Mouse (Mus musculus) yolk sac, embryonic 10.5 days (tissue): ENCODE results near the gene Klhdc8a.

ENCODE experiments used
- DNase-seq: peaks from one replicate; pipeline ENCODE4 v3.0.0-alpha.2; 2017; ENCODE audit warnings: low spot score

The Klhdc8a gene

GRCm38 (mm10) chr1:132317894-132318863 is 19.8 kb downstream of the Klhdc8a start:
- DNase-seq = peak; percentile 71

GRCm38 (mm10) chr1:132319242-132319641 is 20.8 kb downstream of the Klhdc8a start:
- DNase-seq = no peak

GRCm38 (mm10) chr1:132321821-132322580 is 23.6 kb downstream of the Klhdc8a start:
- DNase-seq = no peak

- DNase-seq = peak; percentile 48
Measured at GRCm38 (mm10) chr1:132322711-132323542, 24.5 kb downstream of the Klhdc8a start.

DNA sequence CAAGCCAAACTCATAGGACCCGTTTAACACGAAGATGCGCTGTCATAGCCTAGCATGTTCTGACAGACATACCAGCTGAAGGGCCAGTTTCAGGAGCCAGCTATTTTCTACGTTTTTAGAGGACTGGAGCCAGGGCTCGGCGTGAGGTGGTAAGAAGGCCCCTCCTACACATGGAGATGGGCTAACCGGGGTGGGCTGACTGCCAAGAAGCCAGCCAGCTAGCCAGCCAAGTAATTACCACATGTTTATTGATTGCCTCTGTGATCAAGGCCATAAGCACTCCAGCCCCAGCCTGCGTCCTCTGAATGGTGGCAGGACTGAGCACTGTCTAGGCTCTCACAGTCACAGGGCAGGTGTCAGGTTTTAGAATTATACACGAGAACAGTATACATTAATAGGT is 28.4 kb downstream of the Klhdc8a start:
- no peak for DNase-seq

DNA sequence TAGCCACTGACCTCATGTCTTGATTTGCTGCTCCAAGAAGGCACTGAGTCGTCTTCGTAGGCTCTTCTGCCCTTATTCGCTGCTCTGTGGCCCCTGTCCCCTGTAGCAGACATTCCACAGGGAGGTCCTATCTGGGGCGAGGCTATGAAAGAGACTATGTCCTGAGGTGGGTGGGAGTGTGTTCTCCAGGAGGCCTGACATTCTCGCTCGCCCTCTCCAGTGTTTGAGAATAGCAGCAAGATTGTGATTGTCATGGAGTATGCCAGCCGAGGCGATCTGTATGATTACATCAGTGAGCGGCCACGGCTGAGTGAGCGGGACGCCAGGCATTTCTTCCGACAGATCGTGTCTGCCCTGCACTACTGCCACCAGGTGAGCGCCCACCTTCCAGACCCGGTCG is 29.1 kb downstream of the Klhdc8a start:
- DNase-seq = no peak

DNA sequence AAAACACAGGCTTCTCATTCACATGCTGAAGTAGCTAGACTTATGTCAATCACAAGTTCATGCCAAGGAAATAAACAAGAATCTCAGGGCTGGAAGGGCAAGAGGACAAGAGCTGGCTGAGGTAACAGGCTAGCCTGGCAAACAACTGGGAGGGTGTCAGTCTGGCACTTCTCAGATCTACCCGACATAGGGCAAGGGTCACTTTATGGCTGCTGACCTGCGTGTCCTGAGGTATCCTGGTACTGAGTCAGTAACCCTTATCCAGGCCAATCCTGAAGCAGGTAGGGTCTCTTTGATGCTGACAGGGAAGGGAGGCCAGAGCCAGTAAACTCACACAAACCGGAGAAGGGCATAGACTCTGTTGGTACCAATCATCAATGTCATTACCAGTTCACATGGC is 30.1 kb downstream of the Klhdc8a start:
- no peak for DNase-seq

DNA sequence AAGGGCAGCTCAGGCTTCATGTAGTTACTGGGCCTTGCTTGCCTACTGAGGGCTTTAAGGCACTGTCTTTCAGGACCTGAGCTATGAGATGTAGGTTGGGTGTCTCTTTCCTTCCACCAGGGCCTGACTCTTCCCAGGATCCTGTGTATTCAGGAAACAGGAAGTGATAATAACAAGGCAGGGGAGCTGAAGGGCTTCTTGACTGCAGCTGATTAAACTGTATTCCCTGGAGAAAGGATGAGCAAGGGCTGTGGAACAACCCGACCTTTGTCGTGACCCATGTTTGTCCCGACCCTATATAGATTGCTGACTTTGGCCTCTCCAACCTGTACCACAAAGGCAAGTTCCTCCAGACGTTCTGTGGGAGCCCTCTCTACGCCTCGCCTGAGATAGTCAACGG is 31.2 kb downstream of the Klhdc8a start:
- DNase-seq = no peak

DNA sequence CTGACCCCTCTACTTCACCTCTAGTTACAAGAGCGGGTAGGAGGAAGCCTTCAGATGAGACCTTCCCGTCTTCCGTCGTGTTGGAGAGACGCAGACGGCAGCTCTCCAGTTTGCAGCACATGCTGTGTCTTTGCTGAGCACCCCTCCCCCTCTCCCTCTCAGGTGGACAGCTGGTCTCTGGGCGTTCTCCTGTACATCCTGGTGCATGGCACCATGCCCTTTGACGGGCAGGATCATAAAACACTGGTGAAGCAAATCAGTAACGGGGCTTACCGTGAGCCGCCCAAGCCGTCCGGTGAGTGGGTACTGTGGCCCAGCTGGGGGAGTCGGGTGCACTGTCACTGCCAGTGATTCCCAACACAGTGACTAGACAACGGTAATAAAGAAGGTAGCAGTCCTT is 32.0 kb downstream of the Klhdc8a start:
- no peak for DNase-seq

DNA sequence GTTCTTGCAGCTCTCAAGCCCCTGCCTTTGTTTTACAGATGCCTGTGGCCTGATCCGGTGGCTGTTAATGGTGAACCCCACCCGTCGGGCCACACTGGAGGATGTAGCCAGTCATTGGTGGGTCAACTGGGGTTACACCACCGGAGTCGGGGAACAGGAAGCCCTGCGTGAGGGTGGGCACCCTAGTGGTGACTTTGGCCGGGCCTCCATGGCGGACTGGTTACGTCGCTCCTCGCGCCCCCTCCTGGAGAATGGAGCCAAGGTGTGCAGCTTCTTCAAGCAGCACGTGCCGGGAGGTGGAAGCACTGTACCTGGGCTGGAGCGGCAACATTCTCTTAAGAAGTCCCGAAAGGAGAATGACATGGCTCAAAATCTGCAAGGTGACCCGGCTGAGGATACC is 32.9 kb downstream of the Klhdc8a start:
- DNase-seq = no peak

DNA sequence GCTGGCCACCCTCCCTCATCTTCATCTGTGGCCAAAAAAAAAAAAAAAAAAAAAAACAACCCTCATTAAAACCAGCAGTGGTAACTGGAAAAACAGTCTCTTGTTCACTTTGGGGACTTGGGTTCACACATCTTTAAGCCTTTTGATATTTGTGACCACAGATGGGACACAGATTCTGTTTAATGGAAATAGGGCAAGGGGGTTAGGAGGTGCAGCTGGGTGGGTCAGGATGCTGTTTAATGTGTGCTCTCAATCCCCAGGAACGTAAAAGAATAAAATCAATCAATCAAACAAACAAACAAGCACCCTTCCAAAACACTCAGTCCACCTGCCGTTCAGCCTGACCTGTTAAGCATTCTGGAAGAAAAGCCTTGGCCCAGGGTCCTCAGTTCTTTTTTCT is 34.8 kb downstream of the Klhdc8a start:
- no peak for DNase-seq

GRCm38 (mm10) chr1:132333675-132334141 is 35.3 kb downstream of the Klhdc8a start:
- DNase-seq = peak; percentile 94

DNA sequence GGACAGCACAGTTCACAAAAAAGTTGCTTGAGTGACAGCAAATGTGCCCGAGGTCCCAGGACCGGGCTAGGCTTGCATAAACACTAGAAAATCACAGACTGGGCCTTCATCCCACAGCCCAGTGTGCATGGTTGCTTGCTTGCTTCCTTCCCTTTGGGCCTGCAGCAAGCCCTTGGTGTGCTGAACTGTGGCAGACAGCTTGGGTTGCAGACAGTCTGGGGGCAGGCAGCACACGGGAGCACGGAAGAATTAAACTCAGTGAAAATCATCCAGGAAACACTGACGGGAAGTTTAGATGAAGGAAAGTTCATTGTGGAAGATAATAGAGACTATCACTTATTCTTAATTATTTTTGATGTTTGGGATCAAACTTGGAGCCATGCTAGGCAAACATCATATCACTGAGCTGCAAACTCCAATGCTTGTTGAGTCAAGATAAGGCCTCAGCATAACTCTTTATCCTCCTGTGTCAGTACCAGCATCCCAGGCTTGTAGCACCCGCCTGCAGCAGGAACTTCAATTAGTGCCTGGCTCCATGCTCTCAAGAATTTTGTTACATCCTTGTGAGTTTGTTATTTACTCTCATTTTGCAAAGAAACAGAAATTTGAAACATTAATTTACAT is 35.9 kb downstream of the Klhdc8a start:
- no peak for DNase-seq

DNA sequence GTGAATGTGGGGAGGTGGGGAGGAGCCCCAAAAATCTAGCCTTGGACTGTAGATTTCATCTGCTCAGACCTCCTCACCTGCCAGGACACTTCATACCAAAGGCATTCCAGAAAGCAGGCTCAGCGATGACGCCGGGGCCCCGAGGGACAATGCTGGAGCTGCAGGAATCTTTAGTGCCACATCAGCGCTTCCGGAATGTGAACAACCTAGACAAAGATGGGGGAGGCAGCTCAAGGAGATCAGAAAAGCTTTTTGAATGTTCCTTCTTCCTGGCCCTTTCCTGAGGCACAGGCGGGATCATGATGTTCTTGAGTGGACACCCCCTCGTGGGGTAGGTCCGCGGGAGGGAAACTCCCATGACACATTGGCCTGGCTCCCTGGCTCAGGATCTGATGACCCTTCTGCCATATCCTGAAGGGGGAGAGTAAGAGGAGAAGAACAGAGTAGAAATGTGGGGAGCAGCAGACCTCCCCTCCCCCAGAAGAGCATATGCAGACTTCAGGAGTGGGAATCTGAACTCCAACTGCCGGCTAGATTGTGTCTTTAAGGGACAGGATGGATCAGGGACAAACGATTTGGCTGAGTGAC is 37.0 kb downstream of the Klhdc8a start:
- DNase-seq = peak; percentile 71

DNA sequence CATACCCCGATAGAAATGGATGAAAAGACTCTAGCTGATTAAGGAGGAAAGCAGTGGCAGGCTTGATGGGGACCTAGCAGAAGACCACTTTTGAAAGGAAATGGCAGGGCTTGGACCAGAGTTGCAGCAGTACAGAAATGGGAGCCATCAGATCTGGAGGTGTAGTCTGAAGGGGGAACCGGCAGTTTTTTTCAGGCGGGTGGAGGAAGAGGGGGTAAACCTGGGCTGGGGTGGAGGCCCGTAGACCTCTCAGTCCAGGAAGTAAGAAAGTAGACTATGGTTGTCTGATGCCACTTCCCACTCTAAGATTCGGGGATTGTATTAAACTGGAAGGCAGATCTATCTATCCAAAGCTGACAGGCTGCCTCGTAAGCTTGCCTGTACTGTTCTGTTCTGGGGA is 38.5 kb downstream of the Klhdc8a start:
- DNase-seq = no peak

DNA sequence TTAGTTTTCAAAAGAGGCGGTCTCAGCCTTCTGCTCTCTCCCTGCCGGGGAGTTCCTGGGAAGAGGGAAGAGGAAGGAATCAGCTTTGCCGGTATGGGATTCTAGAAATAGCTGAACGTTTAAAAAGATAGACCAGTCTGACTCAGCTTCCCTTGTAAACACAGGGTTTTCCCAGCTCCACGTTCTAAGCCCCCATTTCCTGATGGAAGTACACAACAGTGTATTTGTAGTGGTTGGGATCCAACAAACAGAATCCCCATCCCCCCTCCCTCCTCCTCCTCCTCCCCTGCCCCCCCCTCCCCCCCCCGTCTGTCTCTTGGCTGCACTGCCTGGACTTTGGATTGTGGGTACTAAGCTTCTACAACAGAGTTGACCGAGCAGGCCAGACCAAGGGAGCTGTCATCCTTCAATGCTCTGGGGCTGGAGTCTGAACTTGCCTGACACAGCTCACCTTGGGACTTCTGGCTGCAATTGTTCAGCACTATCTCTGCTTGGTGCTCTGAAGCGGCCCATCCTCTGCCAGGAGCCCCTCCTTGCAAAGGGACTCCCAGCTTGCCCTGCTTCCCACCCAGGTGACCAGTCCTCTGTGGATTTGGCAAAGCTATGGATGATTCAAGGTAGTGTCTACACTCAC is 39.7 kb downstream of the Klhdc8a start:
- DNase-seq = peak; percentile 78

DNA sequence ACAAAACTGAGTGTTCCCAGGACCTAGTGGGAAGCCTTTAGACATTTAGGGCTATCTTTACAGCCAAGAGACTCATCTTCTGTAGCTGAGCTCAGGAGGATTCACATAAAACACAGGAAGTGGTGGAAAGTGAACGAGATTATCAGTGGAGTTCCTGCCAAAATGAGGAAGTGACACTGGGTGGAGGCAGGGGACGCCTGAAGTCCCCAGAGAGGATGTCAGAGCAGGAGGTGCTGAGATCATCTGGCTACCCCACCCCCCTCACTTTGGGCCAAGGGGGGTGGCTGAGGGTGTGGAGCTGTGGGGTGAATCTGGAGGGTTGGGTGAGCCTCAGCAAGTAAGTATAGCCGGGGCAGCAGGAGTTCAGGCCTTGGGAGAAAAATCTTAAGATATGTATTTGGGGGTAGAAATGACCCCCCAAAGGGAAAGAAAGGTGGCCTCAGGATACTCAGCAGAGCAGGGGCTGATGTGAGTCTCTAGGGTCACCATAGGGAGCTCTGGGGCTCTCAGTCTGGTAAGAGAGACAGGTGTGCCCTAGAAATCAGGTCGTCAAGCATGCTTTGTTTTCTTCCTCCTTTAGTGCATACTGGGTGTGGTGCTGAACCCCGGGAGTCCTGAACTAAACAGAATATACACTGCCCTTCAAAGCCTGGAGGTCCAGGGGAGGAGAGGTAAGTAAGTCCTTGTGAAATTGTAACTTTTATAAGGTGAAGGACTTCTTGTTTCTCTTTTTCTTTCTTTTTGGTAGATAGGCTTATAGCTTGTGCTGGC is 43.5 kb downstream of the Klhdc8a start:
- no peak for DNase-seq

- no peak for DNase-seq
Measured at GRCm38 (mm10) chr1:132342518-132342917, 44.1 kb downstream of the Klhdc8a start.

GRCm38 (mm10) chr1:132343191-132343590 is 44.8 kb downstream of the Klhdc8a start:
- DNase-seq = no peak

- no peak for DNase-seq
Measured at GRCm38 (mm10) chr1:132343656-132344055, 45.2 kb downstream of the Klhdc8a start.
